Mouse (Mus musculus) A20 (cell line): Measurements from ENCODE around the gene Mdfi.

ENCODE experiments used
- DNase-seq: peaks from one replicate; pipeline ENCODE4 v3.0.0-alpha.2; 2011; ENCODE audit warnings: low read depth, low spot score

The Mdfi gene

DNA sequence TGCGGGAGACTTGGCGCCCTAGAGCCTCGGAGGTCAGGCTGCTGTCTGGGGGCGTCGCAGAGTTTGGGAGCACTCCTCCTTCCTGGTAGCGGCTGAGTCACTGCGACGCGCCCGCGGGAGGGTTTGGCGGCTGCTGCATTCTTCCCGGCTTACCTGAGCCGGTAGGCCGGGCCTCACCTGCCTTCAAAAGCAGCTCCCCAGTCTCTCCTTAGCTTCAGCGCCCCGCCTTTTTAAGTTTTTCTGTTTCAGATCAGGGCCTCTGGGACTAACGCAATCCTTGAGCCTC is at the start of gene Mdfi:
Gene Mdfi (minus strand): TSS at position 210 of the 286 bp plus-strand sequence.
- DNase-seq: no peak

DNA sequence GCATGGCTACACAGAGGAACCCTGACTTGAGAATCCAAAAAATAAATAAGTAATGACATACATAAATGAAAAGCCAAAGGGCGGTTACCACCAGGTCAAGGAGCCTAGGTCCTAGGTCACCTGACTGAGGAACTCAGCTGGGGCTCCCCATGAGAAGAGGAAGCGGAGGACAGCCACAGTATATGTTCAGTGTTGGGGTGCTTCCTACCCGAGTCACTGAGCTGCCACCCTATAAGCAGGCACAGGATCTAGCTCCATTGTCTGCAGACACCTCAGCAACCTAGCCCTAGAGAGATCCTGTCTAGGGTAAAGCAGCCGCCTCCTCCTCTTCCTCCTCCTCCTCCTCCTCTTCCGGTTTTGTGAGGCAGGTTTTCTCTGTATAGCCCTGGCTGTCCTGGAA is 48.6 kb upstream of the Mdfi start:
- DNase-seq: peak; percentile 48

GRCm38 (mm10) chr17:47881330-47881729 is 46.8 kb upstream of the Mdfi start:
- DNase-seq: no peak

DNA sequence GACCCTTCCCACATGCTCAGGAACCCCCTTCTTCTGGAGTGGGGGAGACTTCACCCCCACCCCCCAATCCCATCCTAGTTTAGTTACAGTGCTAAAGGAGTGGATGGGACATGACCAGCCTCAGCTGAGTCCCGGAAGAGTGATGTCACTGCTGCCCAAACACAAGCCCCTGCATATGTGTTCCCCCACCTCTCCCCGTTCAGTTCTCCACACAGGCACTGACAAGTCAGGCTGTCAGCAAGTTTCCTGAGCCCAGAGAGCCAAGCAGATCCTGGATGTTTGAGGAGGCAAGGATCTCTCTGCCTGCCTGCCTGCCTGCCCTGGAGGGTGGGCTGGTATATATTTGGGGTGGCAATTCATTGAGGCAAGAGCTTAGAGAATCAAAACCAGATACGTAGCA is 44.7 kb upstream of the Mdfi start:
- no peak for DNase-seq

DNA sequence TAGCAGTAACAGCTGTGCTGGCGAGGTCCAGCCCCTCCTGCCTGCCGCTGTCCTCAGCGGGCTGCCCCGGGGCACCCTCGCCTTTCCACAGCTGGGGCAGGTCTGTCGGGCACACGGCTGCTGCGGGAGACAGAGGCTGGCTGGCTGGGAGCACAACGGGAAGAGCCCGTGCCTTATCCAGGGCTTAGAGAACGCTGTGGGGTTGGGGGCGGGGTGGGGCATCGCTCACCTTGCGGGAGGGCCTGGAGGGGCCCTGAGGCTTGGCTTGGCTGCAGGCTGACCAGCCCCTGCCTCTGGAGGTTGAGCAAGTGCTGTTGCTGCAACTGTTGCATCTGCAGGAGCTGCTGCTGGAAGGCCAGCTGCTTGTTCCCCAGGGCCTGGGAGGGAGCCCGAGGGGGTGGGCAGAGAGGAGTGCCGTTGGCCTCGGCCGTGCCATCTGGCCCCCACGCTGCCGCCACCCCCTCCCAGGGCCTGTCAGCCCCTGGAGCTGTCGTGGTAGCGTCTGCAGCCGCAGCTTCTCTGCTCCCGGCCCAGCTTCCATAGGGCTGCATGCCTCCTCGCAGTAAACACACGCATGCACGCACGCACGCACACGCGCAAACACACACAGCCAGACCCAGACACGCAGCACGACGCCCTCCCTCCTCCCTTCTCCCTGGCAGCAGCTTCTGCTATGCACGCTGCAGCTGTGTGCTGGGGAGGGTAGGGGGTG is 44.0 kb upstream of the Mdfi start:
- DNase-seq: no peak

GRCm38 (mm10) chr17:47877715-47878377 is 43.4 kb upstream of the Mdfi start:
- no peak for DNase-seq

DNA sequence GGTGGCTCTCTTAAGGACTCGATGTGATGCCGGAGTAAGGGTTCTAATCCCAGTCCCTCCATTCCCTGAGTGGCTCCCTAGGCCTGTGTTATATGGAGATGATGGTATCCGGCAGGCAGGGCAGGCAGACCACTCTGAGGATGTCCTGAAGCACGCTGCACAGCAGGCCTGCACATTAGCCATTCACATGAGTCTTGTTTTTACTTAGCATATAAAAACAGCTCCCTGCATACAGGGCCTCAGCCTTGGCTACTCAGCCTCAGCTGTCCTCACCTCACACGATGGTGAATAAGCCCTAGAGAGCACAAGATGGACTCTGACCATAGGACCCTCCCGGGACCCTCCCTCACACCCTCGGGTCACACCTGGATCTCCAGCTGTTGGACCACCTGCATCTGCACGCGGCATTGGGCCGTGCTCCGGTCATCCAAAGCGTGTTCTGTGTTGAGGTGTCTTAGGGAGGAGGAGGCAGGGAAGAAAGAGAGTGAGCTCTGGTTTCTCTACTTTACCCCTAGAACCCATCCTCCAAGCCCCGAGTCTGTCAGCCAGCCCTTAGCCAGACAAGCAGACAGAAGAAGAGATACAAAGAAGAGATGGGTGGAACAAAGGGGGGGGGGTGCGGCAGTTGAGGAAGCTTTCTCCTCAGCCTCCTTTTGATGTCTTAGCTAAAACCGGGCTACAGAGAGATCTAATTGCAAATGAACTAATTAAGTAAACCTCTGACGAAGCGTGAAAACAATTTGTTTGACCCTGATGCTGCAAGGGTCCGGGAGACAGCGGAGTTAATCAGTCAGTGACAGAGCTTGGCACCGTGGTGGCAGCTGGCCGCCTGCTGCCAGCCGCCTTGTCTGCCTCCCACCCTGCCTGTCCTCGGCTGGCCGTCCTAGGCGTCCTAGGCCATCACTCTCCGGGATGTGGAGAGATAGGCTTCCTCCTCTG is 42.6 kb upstream of the Mdfi start:
- no peak for DNase-seq

- DNase-seq: peak; percentile 89
These were observed 38.9 kb upstream of the Mdfi start for GRCm38 (mm10) chr17:47873341-47873791.

GRCm38 (mm10) chr17:47872311-47873011 is 38.0 kb upstream of the Mdfi start:
- DNase-seq: no peak

- no peak for DNase-seq
These were observed 35.4 kb upstream of the Mdfi start for GRCm38 (mm10) chr17:47869874-47870273.

DNA sequence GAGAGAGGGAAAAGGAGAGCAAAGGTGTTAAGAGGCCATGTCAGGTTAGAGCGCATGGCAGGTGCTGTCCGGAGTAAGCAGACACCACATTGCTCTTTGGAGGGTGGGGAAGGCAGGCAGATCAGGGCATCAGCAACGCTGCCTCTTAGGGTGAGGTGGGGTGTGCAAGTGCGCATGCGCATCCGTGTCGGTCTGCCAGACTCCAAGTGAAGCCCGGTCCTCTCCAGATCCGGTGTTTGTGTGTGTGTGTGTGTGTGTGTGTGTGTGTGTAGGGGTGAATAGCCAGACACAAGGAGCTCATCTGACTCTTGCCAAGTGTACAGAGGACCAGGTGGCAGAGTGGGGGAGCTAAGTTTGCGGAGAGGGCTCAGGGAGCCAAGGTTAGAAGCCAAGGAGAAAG is 31.5 kb upstream of the Mdfi start:
- DNase-seq: no peak

DNA sequence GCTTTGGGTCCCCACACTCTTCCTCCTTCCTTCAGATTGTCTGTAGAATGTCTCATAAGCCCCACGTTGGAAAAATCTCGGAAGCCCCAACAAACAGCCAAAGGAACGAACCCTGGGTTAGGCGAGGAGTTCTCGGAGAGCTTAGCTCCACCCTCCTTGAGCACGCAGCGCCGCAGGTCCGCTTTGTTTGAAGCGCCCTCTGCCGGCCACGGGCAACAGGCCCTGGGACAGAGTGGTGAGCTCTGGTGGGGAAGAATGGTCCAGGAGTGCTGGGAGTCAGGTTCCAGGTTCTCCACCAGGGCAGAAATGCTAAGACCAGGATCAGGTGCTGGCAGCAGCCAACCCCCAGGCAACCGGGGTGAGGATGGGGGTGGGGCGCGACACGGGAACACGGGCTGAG is 30.0 kb upstream of the Mdfi start:
- DNase-seq: peak; percentile 82

DNA sequence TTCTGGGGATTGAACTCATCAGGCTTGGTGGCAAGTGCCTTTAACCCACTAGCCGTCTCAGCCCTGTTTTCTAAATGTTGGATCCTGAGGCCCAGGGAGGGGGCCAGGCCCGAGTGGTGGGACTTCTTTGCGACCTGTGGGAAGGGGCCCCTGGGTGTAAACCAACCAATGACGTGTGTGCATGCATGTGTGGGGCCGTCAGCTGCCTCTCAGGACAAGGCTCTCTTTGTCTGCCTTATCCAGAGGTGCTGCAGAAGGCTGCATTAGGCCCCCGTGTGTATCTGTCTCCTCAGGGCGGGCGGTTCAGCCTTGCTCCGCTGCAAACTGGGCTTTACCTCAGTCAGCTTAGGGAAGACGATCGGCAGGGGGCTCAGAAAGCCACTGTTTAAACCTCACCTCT is 28.9 kb upstream of the Mdfi start:
- no peak for DNase-seq

DNA sequence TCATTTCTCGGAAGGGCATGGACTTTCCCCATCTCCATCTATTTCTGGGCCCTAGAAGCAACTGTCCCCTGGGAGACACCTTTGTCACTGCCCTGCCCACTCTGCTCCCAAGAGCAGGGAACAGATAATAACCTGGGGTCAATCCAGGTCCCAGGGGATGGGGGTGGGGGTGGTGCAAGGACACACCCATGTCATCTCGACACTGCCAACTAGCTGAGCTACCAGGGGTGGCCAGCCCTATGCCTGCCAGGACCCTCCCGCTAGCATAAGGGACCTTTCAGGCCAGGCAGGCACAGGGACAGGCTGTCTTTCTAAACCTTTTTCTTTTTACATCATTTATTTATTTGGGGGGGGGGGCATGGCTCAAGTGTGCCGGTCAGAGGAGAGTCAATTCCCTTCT is 28.5 kb upstream of the Mdfi start:
- DNase-seq: no peak

DNA sequence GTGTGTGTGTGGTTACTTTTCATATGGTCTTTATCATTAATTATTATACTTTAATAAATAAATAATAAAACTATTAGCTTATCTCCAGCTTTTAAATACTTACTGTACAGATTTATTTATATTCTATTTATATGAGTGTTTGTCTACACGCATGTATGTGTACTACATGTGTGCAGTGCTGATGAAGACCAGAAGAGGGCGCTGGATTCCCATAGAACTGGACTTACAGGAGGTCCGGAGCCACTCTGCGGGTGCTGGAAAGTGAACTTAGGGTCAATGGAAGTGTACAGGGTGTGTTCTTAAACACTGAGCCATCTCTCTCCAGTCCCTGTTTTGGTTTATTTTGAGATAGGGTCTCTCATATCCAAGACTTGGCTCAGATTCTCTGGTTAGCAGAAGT is 21.1 kb upstream of the Mdfi start:
- DNase-seq: no peak

- DNase-seq: no peak
These were observed 20.4 kb upstream of the Mdfi start for GRCm38 (mm10) chr17:47854908-47855307.

GRCm38 (mm10) chr17:47853760-47854159 is 19.3 kb upstream of the Mdfi start:
- no peak for DNase-seq

DNA sequence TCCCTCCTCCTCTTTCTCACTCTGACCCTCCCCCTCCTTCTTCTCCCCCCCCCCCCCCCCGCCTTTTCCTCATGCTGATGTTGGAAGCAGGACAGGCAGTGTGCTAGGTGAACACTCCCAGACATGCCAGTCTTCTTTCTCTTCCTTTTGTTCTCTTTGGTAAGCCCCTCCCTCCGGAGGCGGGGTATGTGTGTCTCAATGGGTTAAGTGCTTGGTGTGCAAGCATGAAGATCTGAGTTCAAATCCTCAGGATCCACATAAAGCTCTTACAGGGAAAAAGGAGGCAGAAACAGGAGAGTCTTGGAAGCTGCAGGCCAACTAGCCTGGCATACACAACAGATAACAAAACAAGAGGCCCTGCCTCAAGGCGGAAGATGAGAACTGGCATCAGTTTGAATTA is 18.8 kb upstream of the Mdfi start:
- DNase-seq: no peak

GRCm38 (mm10) chr17:47851798-47852360 is 17.4 kb upstream of the Mdfi start:
- peak; percentile 24 for DNase-seq

DNA sequence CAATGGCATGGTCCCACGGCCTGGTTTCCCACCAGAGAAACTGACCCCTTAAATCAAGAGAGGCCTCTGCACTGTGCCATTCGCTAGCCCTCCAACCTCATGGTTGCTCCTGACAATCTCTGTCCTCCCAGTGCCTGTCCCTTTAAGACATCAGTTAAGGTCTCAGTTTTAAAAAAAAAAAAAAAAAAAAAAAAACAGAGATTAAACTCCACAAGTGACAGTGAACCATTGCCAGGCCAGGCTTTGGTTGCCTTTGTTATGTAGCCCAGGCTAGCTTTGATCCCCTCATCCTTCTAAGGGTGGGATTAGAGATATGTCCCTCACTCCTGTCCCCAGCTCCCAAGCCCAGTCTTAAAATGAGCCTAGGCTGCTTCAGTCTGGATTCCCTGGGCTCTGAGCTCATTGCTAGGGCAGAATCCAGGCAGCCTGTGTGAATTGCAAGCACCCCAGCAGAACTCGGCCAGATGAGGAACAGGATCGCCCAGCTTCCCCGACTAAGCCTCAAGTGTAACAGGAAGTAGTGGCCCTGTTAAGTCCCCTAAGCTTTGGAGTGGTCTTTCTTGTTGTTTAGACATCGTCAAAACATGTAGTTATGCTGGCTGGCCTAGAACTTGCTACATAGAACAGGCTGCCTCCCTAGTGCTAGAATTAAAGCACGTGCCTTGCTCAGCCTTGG is 16.3 kb upstream of the Mdfi start:
- no peak for DNase-seq

- no peak for DNase-seq
These were observed 15.5 kb upstream of the Mdfi start for GRCm38 (mm10) chr17:47850035-47850434.
